Mouse (Mus musculus) G1E (cell line): ENCODE measurements around the gene Mst1.

Experiments used
- CTCF ChIP-seq: IDR thresholded peaks from 2 replicates; pipeline ENCODE4 v1.5.1; 2012; ENCODE audit warnings: low read depth, low read length, inconsistent platforms, mixed read lengths
- GATA1 ChIP-seq: IDR thresholded peaks from 2 replicates; pipeline ENCODE4 v1.6.1; 2012; ENCODE audit warnings: borderline replicate concordance, low read length, inconsistent platforms, mixed read lengths
- POLR2AphosphoS5 ChIP-seq: IDR thresholded peaks from 2 replicates; pipeline ENCODE4 v1.6.1; 2012; ENCODE audit warnings: low read depth, low read length, inconsistent platforms; ENCODE audit not compliant: insufficient replicate concordance

GRCm38 (mm10) chr9:108110160-108110559, 29.9 kb downstream of the Mst1 start:
- TF ChIP-seq CTCF (no peak), POLR2AphosphoS5 (no peak), GATA1 (no peak)
